Mouse (Mus musculus) bone marrow, adult 2 months (tissue): ENCODE measurements around the gene Wdfy2. TPM values are rescaled to one million over a fixed set of nuclear protein-coding genes. Genes with fewer than 3 reads are reported as not detected.
A peak's percentile ranks its signal among the peaks of the same experiment; 100 is the strongest.

Experiments
- H3K27ac ChIP-seq: fragments of 200-500 bp; 2 replicates; pipeline ENCODE4 v1.5.1; 2012; ENCODE audit warnings: low read depth, mild to moderate bottlenecking, control low read depth, inconsistent platforms, low read length; ENCODE audit not compliant: control insufficient read depth, poor library complexity, insufficient read depth
- H3K4me1 ChIP-seq: fragments of 200-500 bp; 2 replicates; pipeline ENCODE4 v1.6.1; 2011; ENCODE audit warnings: low read length; ENCODE audit not compliant: control insufficient read depth, insufficient read depth
- H3K4me3 ChIP-seq: fragments of 200-500 bp; replicated peaks from 2 replicates; pipeline ENCODE3; 2011; ENCODE audit warnings: mild to moderate bottlenecking, low read depth, low read length, control low read depth; ENCODE audit not compliant: control insufficient read depth
- CTCF ChIP-seq: fragments of 200-500 bp; IDR thresholded peaks from 2 replicates; pipeline ENCODE4 v1.5.1; 2011; ENCODE audit warnings: low read length, control low read depth; ENCODE audit not compliant: control insufficient read depth, insufficient read depth
- POLR2A ChIP-seq: fragments of 200-500 bp; IDR thresholded peaks from 2 replicates; pipeline ENCODE4 v1.6.1; 2011; ENCODE audit warnings: low read depth, mild to moderate bottlenecking, control low read depth, low read length, borderline replicate concordance; ENCODE audit not compliant: control insufficient read depth
- WGBS: fragments of 180-500 bp; shearing (Covaris S2); methylation state at CpG from one replicate; pipeline ENCODE4 v1.1.7; 2018; 5-methylcytosine and 5-hydroxymethylcytosine counted together
- polyA plus RNA-seq: library from polyadenylated mRNA; stranded (reverse); fragments of >200 nt; gene quantifications from 2 replicates; pipeline ENCODE4 v1.2.4, GENCODE M21; 2011; ENCODE audit warnings: low replicate concordance; ENCODE audit not compliant: missing spikeins, insufficient read depth, insufficient read length

Wdfy2 gene
- polyA plus RNA-seq, 1 experiment, result 15.0 TPM

GRCm38 (mm10) chr14:62867069-62867468 is 29.6 kb downstream of the Wdfy2 start:
- WGBS, result 44% methylated on average over 5 of the region's 5 CpGs
- TF ChIP-seq CTCF (no peak), POLR2A (no peak)
- Histone ChIP-seq H3K27ac (no peak overlapping the region), H3K4me3 (no peak overlapping the region), H3K4me1 (peaks cover 9% of the 10 kb centered on the region)

GRCm38 (mm10) chr14:62867576-62867975 is 30.1 kb downstream of the Wdfy2 start:
- WGBS, result 30% methylated on average over 1 of the region's 1 CpGs
- no peak overlapping the region for H3K27ac ChIP-seq
- TF ChIP-seq POLR2A (no peak), CTCF (no peak)
- H3K4me3 ChIP-seq, result no peak overlapping the region
- peaks cover 9% of the 10 kb centered on the region for H3K4me1 ChIP-seq

- Histone ChIP-seq H3K27ac (peak overlapping the region; percentile 53; the same call in 1 of the 2 replicates), H3K4me3 (no peak overlapping the region), H3K4me1 (peaks cover 9% of the 10 kb centered on the region)
- 22% methylated on average over 3 of the region's 3 CpGs for whole genome bisulfite sequencing
- TF ChIP-seq CTCF (no peak), POLR2A (no peak)
Observed at GRCm38 (mm10) chr14:62868254-62868653, 30.8 kb downstream of the Wdfy2 start.

GRCm38 (mm10) chr14:62870238-62870638 is 32.8 kb downstream of the Wdfy2 start:
- 53% methylated on average over 7 of the region's 7 CpGs for WGBS
- TF ChIP-seq POLR2A (no peak), CTCF (no peak)
- no peak overlapping the region for H3K4me3 ChIP-seq
- peaks cover 6% of the 10 kb centered on the region for H3K4me1 ChIP-seq
- H3K27ac ChIP-seq, result no peak overlapping the region

- TF ChIP-seq POLR2A (no peak), CTCF (no peak)
- H3K4me1 ChIP-seq, result peaks cover under 1% of the 10 kb centered on the region; the same call in 1 of the 2 replicates
- H3K27ac ChIP-seq, result no peak overlapping the region
- WGBS, result 68% methylated on average over 5 of the region's 5 CpGs
- H3K4me3 ChIP-seq, result no peak overlapping the region
Observed at GRCm38 (mm10) chr14:62871431-62871830, 34.0 kb downstream of the Wdfy2 start.

- no peak overlapping the region for H3K4me3 ChIP-seq
- WGBS, result 9% methylated on average over 2 of the region's 2 CpGs
- no peak for TF ChIP-seq POLR2A
- TF ChIP-seq CTCF, result no peak
- H3K4me1 ChIP-seq, result no peaks in the 10 kb centered on the region; the same call in 1 of the 2 replicates
- H3K27ac ChIP-seq, result no peak overlapping the region
Observed at GRCm38 (mm10) chr14:62871932-62872331, 34.5 kb downstream of the Wdfy2 start.

- peaks cover 1% of the 10 kb centered on the region; the same call in 1 of the 2 replicates for H3K4me1 ChIP-seq
- WGBS, result 78% methylated on average over 4 of the region's 4 CpGs
- TF ChIP-seq CTCF (no peak), POLR2A (no peak)
Observed at GRCm38 (mm10) chr14:62873820-62874219, 36.3 kb downstream of the Wdfy2 start.

GRCm38 (mm10) chr14:62874348-62874747 is 36.9 kb downstream of the Wdfy2 start:
- Histone ChIP-seq H3K4me3 (no peak overlapping the region), H3K4me1 (peaks cover 3% of the 10 kb centered on the region; the same call in 1 of the 2 replicates), H3K27ac (no peak overlapping the region)
- WGBS, result 87% methylated on average over 8 of the region's 8 CpGs
- TF ChIP-seq CTCF, result no peak

More at GRCm38 (mm10) chr14:62873820-62874219, 36.3 kb downstream of the Wdfy2 start:
- Histone ChIP-seq H3K4me3 (no peak overlapping the region), H3K27ac (no peak overlapping the region)

- Histone ChIP-seq H3K27ac (no peak overlapping the region), H3K4me1 (peaks cover 3% of the 10 kb centered on the region; the same call in 1 of the 2 replicates), H3K4me3 (no peak overlapping the region)
- 33% methylated on average over 6 of the region's 6 CpGs for WGBS
- TF ChIP-seq POLR2A (no peak), CTCF (no peak)
Observed at GRCm38 (mm10) chr14:62878076-62878475, 40.6 kb downstream of the Wdfy2 start.
